8 mouse cellular contexts compared by ENCODE assay signal in the genomic region with DNA sequence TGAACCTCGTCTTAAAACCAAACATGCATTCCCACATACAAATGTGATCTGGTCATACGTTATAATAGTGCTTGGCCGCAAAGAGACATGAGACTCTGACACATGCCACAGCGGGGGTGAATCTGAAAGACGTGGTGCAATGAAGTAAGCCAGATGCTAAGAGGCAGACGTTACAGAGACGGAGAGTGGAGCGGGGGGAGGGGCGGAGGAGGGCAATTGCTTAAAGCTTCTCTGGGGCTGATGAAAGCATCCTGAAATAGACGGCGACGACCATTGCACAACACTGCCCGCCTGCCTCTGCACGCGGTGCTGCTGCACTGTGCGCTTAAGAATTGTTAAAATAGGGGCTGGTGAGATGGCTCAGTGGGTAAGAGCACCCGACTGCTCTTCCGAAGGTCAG. TPM values are rescaled to one million over a fixed set of nuclear protein-coding genes. Genes with fewer than 3 reads are reported as not detected.
A peak's percentile ranks its signal among the peaks of the same experiment; 100 is the strongest.
DNase-seq lines count a peak whose midpoint lies in the region.
"Had no signal": no experiment of that assay in that cellular context is flagged by ENCODE, and none has a peak within 500 bp of the region (broad histone marks: within the 10 kb centered on the region; RNA-seq: fewer than 3 reads in every experiment).

No protein-coding gene starts in this region.

- intact Hi-C loops in heart, postnatal 10 days (cut with DNase I), result no loop called here

- peak; percentile 50 to 55 for DNase-seq in heart, postnatal 10 days
- DNase-seq in heart, adult 8-10 months (ENCODE audit: low spot score), result no peak
- DNase-seq in ES-CJ7 (ENCODE audit: low read depth, low spot score), result peak; percentile 63
- peak; percentile 39 for DNase-seq in c-Kit-positive CD71-negative TER-119-negative erythroid progenitor cells, embryonic 14.5 days (ENCODE audit: low read depth)
- DNase-seq in lung, postnatal 14 days, result peak; percentile 79
- no peak for DNase-seq in embryo, embryonic 10 days (ENCODE audit: low spot score)
- no peak for DNase-seq in left cerebral cortex, adult 18-20 months (ENCODE audit: low spot score in 2 of 2)
- DNase-seq: thymus, adult 2 months had no signal

RNA-seq across cellular contexts. Expression of gene Gpr157, which starts 11.0 kb away (rescaled TPM):
- total RNA-seq in heart, postnatal 10 days (2021), result 10 to 100 TPM; 23.5 to 24.2 TPM
- total RNA-seq in heart, adult 8-10 months (2022), result 10 to 100 TPM; 28.8 to 42.7 (median 39.0) TPM
- 1 to 10 TPM; 1.4 to 2.0 TPM for total RNA-seq in left cerebral cortex, adult 18-20 months (2021)

RNA-seq across cellular contexts. Expression of gene Slc2a5, which starts 42.9 kb away (rescaled TPM):
- under 1 TPM in 1 of 2 experiments, not detected in 1; 0.25 TPM for total RNA-seq in heart, postnatal 10 days (2021)
- total RNA-seq in heart, adult 8-10 months (2022), result under 1 TPM in 1 of 4 experiments, not detected in 3; 0.55 TPM
- 1 to 10 TPM; 7.3 to 8.2 TPM for total RNA-seq in left cerebral cortex, adult 18-20 months (2021)

Comparison
In these comparisons a context has a peak if more than half of its experiments do, and no peak if none do; other contexts are left out.
1. DNase-seq: peak in heart, postnatal 10 days (2 of 2), ES-CJ7 (single experiment), c-Kit-positive CD71-negative TER-119-negative erythroid progenitor cells, embryonic 14.5 days (single experiment) and lung, postnatal 14 days (single experiment); none in heart, adult 8-10 months (single experiment), embryo, embryonic 10 days (single experiment) and left cerebral cortex, adult 18-20 months (0 of 2).
2. RNA of gene Gpr157, which starts 11.0 kb away (total RNA-seq): 28.8 to 42.7 TPM in heart, adult 8-10 months and 23.5 to 24.2 TPM in heart, postnatal 10 days; 1.4 to 2.0 TPM in left cerebral cortex, adult 18-20 months; every median in the first group is over 4 times any median in the second.
3. RNA of gene Slc2a5, which starts 42.9 kb away (total RNA-seq): 7.3 to 8.2 TPM in left cerebral cortex, adult 18-20 months; 0.25 TPM in heart, postnatal 10 days and 0.55 TPM in heart, adult 8-10 months; every median in the first group is over 4 times any median in the second.